Mouse (Mus musculus) cortical plate, adult 2 months (tissue): Measurements from ENCODE around the gene Ccdc130.
A peak's percentile ranks its signal among the peaks of the same experiment; 100 is the strongest.
"Not testable (repeated sequence)": the region's sequence is repeated elsewhere in the genome, so short reads cannot be mapped to it uniquely, and the experiment has no call there.

Source experiments
- CTCF ChIP-seq: fragments of 200-500 bp; IDR thresholded peaks from 2 replicates; pipeline ENCODE4 v1.5.1; 2011; ENCODE audit warnings: mild to moderate bottlenecking, control low read depth, low read length; ENCODE audit not compliant: insufficient read depth; ENCODE audit errors: extremely low read depth
- POLR2A ChIP-seq: fragments of 200-500 bp; IDR thresholded peaks from 2 replicates; pipeline ENCODE4 v1.6.1; 2011; ENCODE audit warnings: mild to moderate bottlenecking, low read length, control low read depth; ENCODE audit not compliant: insufficient read depth; ENCODE audit errors: extremely low read depth

- peak; percentile 61 for TF ChIP-seq CTCF
- TF ChIP-seq POLR2A: not testable (repeated sequence)
These were observed 15.5 kb upstream of the Ccdc130 start for GRCm38 (mm10) chr8:84285665-84286064.
